Mouse (Mus musculus): Measurements from ENCODE around the gene Sorbs1.

DNA sequence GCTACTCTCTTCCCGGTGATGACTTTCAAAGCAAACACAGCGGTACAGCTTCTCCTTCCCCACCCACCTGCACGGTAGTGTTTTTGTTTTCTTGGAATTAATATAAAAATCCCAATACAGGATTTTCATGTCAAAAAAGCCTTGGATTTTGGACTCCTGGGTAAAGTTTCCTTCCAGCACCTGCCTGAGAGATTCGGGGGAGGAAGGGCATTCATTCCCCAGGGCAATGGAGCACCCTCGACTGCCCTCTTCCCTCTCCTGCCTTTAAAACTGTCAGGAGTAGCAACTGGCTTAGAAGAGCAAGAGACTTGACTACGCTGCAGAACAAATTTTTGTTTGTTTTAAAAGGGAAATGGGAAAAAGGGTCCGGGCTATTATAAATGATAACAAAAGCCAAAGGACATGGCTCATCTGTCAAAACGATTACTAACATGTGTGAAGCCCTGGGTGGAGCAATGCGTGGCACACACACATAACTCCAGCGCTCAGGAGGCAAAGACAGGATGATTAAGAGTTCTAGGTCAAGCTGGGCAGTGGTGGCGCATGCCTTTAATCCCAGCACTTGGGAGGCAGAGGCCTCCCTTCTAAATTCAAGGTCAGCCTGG is 113.1 kb downstream of the Sorbs1 start:
- TF ChIP-seq CTCF (IDR thresholded peaks at IDR 0.05; ENCODE audit: low read depth) (no peak), EP300 (IDR thresholded peaks at IDR 0.05; ENCODE audit: low read depth) (no peak)

Measured in liver, embryonic 14.5 days (tissue).